Mouse (Mus musculus) kidney, postnatal 0 days (tissue): ENCODE data around the gene Cd6. TPM values are rescaled to one million over a fixed set of nuclear protein-coding genes. Genes with fewer than 3 reads are reported as not detected.

ENCODE experiments used
- ATAC-seq: fragments of 200-750 bp; cut with Nextera tagmentation; replicated peaks from 2 replicates; pipeline ENCODE4 v1.8.0; 2017; ENCODE audit warnings: low read depth, moderate number of reproducible peaks, moderate TSS enrichment, moderate library complexity; ENCODE audit not compliant: low FRiP score
- DNase-seq: peaks from one replicate; pipeline ENCODE4 v3.0.0-alpha.2; 2016; ENCODE audit warnings: low spot score
- H3K27ac ChIP-seq: fragments of 300-500 bp; sonication (generic); 2 replicates; pipeline ENCODE4 v1.5.1; 2014; ENCODE audit warnings: mild to moderate bottlenecking
- H3K27me3 ChIP-seq: fragments of 300-500 bp; sonication (generic); 2 replicates; pipeline ENCODE4 v1.6.1; 2014; ENCODE audit warnings: low read length, mixed read lengths; ENCODE audit not compliant: insufficient read depth
- H3K36me3 ChIP-seq: fragments of 300-500 bp; sonication (generic); 2 replicates; pipeline ENCODE4 v1.6.1; 2014; ENCODE audit warnings: low read length, mixed read lengths; ENCODE audit not compliant: insufficient read depth
- H3K4me1 ChIP-seq: fragments of 300-500 bp; sonication (generic); replicated peaks from 2 replicates; pipeline ENCODE4 v1.6.1; 2014; ENCODE audit warnings: antibody characterized with exemption, low read length, mixed read lengths; ENCODE audit not compliant: insufficient read depth
- H3K4me2 ChIP-seq: fragments of 300-500 bp; sonication (generic); 2 replicates; pipeline ENCODE4 v1.6.1; 2014; ENCODE audit warnings: mild to moderate bottlenecking, low read length, moderate library complexity, mixed read lengths
- H3K4me3 ChIP-seq: fragments of 300-500 bp; sonication (generic); replicated peaks from 2 replicates; pipeline ENCODE4 v1.5.1; 2014; ENCODE audit warnings: low read depth, low read length
- H3K9ac ChIP-seq: fragments of 300-500 bp; sonication (generic); 2 replicates; pipeline ENCODE4 v1.6.1; 2014; ENCODE audit warnings: low read depth, low read length
- H3K9me3 ChIP-seq: fragments of 300-500 bp; sonication (generic); replicated peaks from 2 replicates; pipeline ENCODE4 v1.6.1; 2016; ENCODE audit warnings: low read length, inconsistent platforms, mixed read lengths
- CTCF ChIP-seq: IDR thresholded peaks from 2 replicates; pipeline ENCODE4 v1.5.1; 2016; ENCODE audit warnings: antibody characterized with exemption, low read depth, mild to moderate bottlenecking, moderate library complexity
- WGBS: fragments of 180-500 bp; shearing (Covaris S2); extraction: QIAGEN DNeasy Blood & Tissue Kit; methylation state at CpG from one replicate; pipeline ENCODE4 v1.1.7; 2014; 5-methylcytosine and 5-hydroxymethylcytosine counted together
- polyA plus RNA-seq: library from polyadenylated mRNA; unstranded; fragments of >200 nt; fragmentation: Nextera tagmentation; extraction: Ambion mirVana; gene quantifications from 2 replicates; pipeline ENCODE4 v1.2.1, GENCODE M21; 2015

The Cd6 gene
- polyA plus RNA-seq, 1 experiment from 2014 or later, result not detected

DNA sequence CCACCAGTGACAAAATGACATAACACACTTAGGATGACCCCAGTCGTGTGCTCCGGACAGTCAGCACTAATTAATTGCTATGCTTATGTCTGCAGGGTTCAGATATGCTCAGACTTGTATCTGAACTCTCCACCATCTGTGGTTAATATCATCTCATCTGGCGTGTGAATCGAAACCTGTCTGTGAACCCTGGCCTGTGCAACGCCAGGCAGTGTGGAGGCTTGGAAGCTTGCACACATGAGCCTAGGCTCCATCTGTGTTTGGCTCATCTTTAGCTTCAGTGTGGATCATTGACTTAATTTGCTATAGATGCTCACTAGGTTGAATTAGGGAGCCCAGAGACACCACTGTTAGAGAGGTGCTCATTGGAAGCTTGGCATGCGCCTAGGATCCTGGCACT, 67.4 kb downstream of the Cd6 start:
- ATAC-seq (no peak), DNase-seq (no peak)
- H3K27ac ChIP-seq, result no peak overlapping the region
- WGBS, result 68% methylated on average over 6 of the region's 6 CpGs
- no peak overlapping the region for H3K4me2 ChIP-seq
- H3K4me3 ChIP-seq, result no peak overlapping the region
- H3K27me3 ChIP-seq, result no peaks in the 10 kb centered on the region
- no peaks in the 10 kb centered on the region for H3K36me3 ChIP-seq
- H3K4me1 ChIP-seq, result no peaks in the 10 kb centered on the region
- no peak for TF ChIP-seq CTCF
- H3K9ac ChIP-seq, result no peak overlapping the region
- no peaks in the 10 kb centered on the region for H3K9me3 ChIP-seq

DNA sequence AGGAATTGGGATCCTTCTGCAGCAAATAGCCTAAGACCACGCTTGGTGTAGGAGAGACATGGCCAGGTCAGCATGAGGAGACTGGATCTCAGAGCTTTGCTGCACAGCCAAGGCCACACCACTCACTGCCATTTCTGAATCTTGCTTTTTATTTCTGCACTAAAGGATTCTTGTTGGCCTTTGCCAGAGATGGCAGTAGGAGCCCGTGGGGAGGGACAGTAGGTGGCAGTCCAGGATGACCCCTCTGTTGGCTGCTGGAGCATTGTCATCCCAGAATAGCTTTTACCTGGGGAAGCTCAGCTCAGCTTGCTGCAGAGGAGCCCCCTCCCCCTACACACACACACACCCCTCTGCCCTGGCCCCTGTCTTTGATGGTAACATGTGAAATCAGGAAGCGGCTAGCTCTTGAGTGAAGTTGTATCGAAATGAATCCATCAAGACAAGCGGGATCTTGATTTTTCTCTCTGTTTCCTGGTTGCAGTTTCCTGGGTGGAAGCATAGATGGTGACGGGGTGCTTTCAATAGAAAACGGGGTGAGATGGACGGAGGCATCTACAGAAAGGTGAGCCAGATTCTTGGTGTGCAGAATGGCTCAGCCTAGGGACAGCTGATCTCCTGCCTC, 68.0 kb downstream of the Cd6 start:
- Histone ChIP-seq H3K4me2 (no peak overlapping the region), H3K9ac (no peak overlapping the region), H3K36me3 (no peaks in the 10 kb centered on the region), H3K9me3 (no peaks in the 10 kb centered on the region), H3K4me1 (no peaks in the 10 kb centered on the region), H3K27ac (no peak overlapping the region), H3K4me3 (no peak overlapping the region), H3K27me3 (no peaks in the 10 kb centered on the region)
- DNase-seq (no peak), ATAC-seq (no peak)
- 83% methylated on average over 8 of the region's 8 CpGs for WGBS
- no peak for TF ChIP-seq CTCF

DNA sequence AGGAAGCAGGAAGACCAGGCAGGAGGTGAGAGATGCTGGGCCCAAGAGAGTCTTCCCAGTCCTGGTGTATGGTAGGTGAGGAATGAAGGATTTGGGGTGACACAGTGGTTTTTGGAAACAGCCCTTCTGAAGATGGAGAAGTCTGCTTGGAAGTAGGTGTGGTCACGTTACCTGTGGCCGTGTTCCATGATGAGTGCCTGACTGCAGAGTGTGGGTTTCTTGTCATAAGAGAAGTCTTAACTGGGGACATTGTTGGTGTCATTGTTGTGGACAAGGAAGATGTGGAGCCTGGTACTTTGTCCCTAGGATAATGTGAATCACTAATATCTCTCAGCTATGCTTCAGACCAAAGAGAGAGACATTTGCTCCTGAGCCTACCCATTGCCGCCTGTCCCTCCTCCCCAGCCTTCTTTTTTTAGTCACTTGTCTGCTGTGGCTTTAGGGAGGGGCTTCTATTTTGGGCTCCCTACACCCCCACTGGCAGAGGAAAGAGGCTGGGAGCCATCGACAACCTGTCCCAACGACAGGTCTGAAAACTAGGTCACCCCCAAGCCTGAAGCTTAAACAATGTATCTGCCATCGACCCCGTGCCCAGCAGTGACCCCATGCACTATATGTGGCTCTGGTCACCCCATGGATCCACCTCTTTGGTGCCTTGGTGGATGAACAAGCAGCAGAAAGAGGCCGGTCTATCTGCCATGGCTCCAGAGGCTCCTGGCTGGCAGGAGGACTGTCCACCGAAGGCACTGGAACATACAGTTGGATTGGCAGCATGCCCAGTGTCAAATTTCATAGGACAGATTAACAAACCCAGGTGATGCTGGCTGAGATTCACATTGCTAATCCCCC, 69.7 kb downstream of the Cd6 start:
- WGBS, result 79% methylated on average over 9 of the region's 9 CpGs
- no peak overlapping the region for H3K27ac ChIP-seq
- H3K4me3 ChIP-seq, result no peak overlapping the region
- no peaks in the 10 kb centered on the region for H3K9me3 ChIP-seq
- no peaks in the 10 kb centered on the region for H3K36me3 ChIP-seq
- H3K9ac ChIP-seq, result no peak overlapping the region
- DNase-seq (no peak), ATAC-seq (no peak)
- no peak for TF ChIP-seq CTCF
- no peaks in the 10 kb centered on the region for H3K4me1 ChIP-seq
- H3K4me2 ChIP-seq, result no peak overlapping the region
- no peaks in the 10 kb centered on the region for H3K27me3 ChIP-seq

DNA sequence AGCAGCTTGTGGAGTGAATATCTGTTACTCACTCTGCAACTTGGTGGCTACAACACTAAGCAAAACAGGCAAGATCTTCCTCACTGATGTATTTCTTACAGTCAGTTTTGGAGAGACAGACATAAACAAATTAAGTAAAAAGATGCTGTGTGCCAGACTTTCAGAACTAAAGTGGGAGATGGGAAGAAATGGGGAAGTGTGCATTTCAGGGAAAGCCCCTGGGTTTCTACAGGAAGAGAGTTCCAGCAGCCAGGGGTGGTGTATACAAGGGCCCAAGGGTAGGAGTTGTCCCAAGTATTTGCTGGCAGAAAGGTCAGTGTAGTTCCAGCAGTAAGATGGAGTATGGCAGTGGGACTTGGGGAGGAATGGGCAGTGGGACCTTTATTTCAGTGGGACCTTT, 70.3 kb downstream of the Cd6 start:
- no peaks in the 10 kb centered on the region for H3K9me3 ChIP-seq
- DNase-seq (no peak), ATAC-seq (no peak)
- TF ChIP-seq CTCF, result no peak
- no peak overlapping the region for H3K4me3 ChIP-seq
- no peak overlapping the region for H3K9ac ChIP-seq
- H3K27ac ChIP-seq, result no peak overlapping the region
- no peaks in the 10 kb centered on the region for H3K36me3 ChIP-seq
- H3K27me3 ChIP-seq, result no peaks in the 10 kb centered on the region
- H3K4me2 ChIP-seq, result no peak overlapping the region
- H3K4me1 ChIP-seq, result no peaks in the 10 kb centered on the region

DNA sequence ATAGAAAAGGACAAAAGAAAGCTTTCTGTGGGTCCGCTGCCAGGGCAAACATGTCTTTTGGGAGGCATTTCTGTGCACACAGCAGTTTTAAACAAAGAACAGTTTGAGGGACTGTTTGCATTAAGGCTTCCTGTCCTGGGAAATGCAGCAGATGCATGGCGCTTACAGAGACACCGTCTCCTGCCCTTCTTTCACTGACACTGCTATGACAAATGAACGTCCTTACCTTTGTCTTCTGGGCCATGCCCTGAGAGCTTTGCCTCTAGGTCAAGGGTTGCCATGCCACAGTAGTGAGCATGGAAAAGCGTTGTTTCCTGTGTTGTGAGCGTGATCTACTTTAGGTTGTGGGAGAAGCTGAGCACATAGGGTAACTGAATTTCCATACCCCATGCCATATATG, 71.2 kb downstream of the Cd6 start:
- Histone ChIP-seq H3K27ac (no peak overlapping the region), H3K36me3 (no peaks in the 10 kb centered on the region), H3K9ac (no peak overlapping the region), H3K27me3 (no peaks in the 10 kb centered on the region), H3K9me3 (no peaks in the 10 kb centered on the region), H3K4me2 (no peak overlapping the region), H3K4me3 (no peak overlapping the region), H3K4me1 (no peaks in the 10 kb centered on the region)
- DNase-seq, result no peak
- WGBS, result 63% methylated on average over 6 of the region's 6 CpGs
- no peak for ATAC-seq
- no peak for TF ChIP-seq CTCF

DNA sequence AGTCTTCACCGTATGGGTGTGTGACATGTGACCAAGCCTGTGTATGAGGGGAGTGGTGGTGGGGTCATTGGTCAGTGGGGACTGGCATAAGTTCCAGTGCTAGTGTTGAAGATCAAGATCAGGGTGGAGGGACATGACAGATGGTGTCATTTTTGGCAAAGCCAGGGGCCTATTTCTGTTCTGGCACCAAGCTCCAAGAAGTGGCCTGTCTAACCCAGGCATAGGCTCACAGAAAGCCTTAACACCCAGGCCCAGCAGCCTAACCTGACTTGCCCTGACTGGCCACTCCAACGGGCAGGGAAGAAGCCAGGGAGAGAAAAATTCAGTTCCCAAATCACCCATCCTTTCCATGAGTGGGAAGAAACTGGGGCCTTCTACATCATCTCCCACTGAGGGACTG, 72.3 kb downstream of the Cd6 start:
- no peaks in the 10 kb centered on the region for H3K27me3 ChIP-seq
- no peaks in the 10 kb centered on the region for H3K36me3 ChIP-seq
- no peak for TF ChIP-seq CTCF
- H3K9ac ChIP-seq, result no peak overlapping the region
- H3K27ac ChIP-seq, result no peak overlapping the region
- 75% methylated on average over 2 of the region's 2 CpGs for WGBS
- no peak overlapping the region for H3K4me2 ChIP-seq
- ATAC-seq (peak; percentile 7; the same call in 1 of the 2 replicates), DNase-seq (no peak)
- no peaks in the 10 kb centered on the region for H3K4me1 ChIP-seq
- H3K4me3 ChIP-seq, result no peak overlapping the region
- no peaks in the 10 kb centered on the region for H3K9me3 ChIP-seq
